Mouse (Mus musculus) yolk sac, embryonic 10.5 days (tissue): ENCODE measurements at regions not wholly inside any gene's neighbourhood (a gene's known extent, or its start where the extent isn't known, plus 50 kb on each side); places are given as distances from the start of the nearest gene placed in this dataset.
A peak's percentile ranks its signal among the peaks of the same experiment; 100 is the strongest.

Experiments used
- DNase-seq: peaks from one replicate; pipeline ENCODE4 v3.0.0-alpha.2; 2017; ENCODE audit warnings: low spot score

- no peak for DNase-seq
Measured at GRCm38 (mm10) chr6:133904501-133904900, 50.9 kb upstream of the Kap start.

DNA sequence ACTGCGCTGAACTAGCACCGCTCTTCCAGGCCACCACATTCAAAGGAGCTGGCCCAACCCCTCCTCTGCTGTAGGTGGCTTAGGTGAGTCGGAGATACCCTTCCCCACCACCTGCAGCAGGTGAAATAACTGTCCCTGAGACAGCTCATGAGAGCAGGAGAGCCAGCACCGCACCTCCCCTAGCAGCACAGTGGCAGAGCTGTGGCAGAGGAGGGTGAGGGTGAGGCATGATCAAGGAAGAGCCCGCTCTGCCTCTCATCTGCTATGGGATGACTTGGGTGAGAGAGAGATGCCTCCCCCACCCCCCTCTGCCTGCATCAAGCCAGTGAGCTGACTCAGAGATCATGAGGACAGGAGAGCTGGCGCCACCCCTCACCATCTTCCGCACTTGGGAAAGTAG lies 81.1 kb upstream of the Kap start:
- DNase-seq, result no peak

DNA sequence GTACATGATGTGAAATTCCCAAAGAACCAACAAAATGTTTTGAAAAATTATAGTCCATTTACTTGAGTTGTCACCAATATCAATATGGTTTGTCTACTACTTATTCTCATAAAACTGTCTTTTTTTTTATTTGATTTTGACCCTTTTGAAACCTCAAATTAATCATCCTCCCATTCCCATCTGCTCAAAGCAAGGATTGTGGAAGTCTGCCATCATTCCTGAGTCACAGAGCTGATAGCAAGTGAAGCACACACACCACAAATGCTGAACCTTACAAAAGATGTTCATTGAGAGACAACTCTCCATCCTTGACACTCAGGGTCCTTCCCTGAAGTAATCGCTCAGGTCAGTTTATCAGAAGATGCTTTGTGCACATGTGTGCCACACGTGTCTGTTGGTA lies 82.1 kb upstream of the Kap start:
- no peak for DNase-seq

- DNase-seq, result no peak
Measured at GRCm38 (mm10) chr6:133959902-133960634, 75.4 kb upstream of the Etv6 start.

- DNase-seq, result peak; percentile 38
Measured at GRCm38 (mm10) chr6:133960713-133961112, 74.8 kb upstream of the Etv6 start.

DNA sequence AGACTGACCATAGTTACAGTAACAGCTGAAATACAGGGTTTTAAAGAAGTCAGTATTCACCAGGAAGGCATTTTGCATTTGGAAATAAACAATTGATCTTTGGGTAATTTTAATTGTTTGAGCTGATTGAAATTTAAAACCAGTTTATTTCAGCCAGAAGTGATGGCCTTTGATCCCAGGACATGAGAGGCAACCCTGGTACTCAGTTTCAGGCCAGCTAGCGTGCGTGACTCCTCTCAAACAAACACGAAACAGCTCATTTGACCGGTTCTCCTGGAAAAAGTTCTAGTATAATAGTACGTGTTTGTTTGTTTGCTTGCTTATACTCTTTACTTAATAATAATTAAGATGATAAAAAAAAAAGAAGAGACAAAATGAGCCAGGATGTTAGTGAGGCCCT lies 72.9 kb upstream of the Etv6 start:
- DNase-seq, result no peak

DNA sequence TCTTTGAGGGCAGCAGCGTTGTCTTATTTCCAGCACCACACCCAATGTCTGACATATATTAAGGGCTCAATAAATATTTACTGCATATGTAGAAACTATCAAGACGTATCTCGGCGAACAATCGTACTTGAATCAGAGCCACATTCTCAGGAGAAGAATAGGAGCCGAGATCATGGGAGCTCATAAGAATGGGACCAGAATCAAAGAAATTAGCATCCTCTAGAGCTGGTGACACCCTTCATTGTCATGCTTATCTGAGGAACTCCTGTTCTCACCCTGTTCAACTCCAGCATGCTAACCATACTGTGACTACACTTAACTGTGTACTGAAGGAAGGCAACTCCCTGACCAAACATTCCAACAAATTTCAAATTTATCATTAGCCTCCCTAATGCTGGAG lies 72.2 kb upstream of the Etv6 start:
- DNase-seq, result no peak

DNA sequence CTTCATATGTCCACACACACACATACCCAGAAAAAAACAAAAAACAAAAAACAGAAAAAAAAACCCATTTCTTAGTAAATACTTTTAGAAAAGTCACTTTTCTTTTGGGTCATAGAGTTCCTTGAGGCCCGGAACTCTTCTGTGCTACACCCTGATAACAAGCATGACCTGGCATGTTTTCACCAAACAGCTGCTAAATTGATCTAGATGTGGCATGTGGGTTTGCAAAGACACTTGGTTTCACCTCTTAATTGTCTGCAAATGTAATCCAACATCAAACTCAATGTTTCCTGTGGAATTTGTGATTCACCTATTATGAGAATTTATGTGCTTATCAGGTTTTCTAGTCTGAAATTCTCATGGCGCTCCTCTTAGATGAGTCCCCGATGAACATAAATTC lies 68.2 kb upstream of the Etv6 start:
- DNase-seq, result no peak

DNA sequence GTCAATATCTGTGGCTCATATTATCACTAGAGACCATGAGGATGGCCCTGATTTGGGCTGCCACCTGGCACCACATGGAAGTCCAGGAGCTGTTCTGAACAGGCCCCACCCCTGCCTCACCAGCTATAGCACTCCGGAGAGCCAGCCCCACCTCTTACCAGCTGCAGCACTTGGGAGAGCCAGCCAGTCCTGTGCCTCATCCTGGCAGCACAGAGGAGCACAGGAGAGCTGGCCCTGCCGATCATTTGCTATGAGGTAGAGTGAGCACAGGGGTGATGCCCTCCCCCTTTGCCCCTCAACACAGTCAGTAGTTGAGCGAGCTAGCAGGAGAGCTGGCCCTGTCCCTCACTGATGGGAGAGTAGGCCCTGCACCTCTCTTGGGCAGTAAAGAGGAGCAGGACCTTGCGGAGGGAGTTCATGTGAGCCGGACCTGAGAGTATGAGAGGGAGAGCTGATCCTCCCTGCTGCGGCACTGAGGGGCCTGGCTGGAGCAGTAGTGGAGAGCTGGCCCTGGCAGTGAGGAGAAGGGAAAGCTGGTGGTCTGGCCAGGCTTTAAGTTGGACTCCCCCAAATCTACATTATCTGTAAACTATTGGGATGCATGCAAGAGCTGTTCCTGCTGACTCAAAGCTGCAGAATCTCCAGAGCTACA lies 63.3 kb upstream of the Etv6 start:
- DNase-seq, result no peak

GRCm38 (mm10) chr6:133973205-133973838 lies 62.2 kb upstream of the Etv6 start:
- no peak for DNase-seq

- no peak for DNase-seq
Measured at GRCm38 (mm10) chr6:133975951-133976350, 59.5 kb upstream of the Etv6 start.

DNA sequence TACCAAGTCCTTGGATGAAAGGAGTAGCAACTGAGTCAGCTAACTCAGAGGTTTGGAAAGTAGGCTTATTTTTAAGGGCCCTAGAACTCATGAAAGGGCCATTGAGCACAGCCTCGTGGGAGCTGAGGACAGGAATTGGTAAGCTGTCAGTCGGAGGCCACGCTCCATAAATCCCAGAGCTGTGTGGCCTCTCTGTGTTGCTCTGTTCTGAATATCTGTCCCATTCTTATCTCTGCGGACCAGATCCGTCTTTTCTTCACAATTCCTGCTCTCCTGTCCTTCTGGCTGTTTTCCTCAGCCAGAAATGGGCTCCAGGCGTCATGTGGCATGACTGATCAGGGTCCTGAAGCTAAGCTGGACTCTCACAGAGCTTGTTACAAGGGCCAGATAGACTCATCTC lies 58.6 kb upstream of the Etv6 start:
- DNase-seq, result no peak

- no peak for DNase-seq
Measured at GRCm38 (mm10) chr6:133983804-133984514, 51.5 kb upstream of the Etv6 start.

- DNase-seq, result no peak
Measured at GRCm38 (mm10) chr6:133984666-133985355, 50.7 kb upstream of the Etv6 start.
